Mouse (Mus musculus): ENCODE results near the gene Cyp2j9. TPM values are rescaled to one million over a fixed set of nuclear protein-coding genes. Genes with fewer than 3 reads are reported as not detected.
"Not testable (repeated sequence)": the region's sequence is repeated elsewhere in the genome, so short reads cannot be mapped to it uniquely, and the experiment has no call there.

The Cyp2j9 gene
- 0.87 and 1.4 TPM in 2 replicates for polyA plus RNA-seq (2015; fragmentation: Nextera tagmentation; extraction: Ambion mirVana)

GRCm38 (mm10) chr4:96590911-96591790, at the start of gene Cyp2j9:
TSS of gene Cyp2j9 (minus strand) at chr4:96591578.
- peak; percentile 81 for ATAC-seq (replicated peaks; ENCODE audit: insufficient number of reproducible peaks, insufficient read depth, low FRiP score, low read depth)
- Histone ChIP-seq H3K4me2 (peak within 1 kb of the TSS; percentile 71), H3K9ac (peak within 1 kb of the TSS; percentile 33; the same call in 1 of the 2 replicates), H3K27me3 (no peaks in the 10 kb centered on the region), H3K4me3 (peak within 1 kb of the TSS; percentile 52), H3K9me3 (replicated peaks) (no peaks in the 10 kb centered on the region), H3K36me3 (no peaks in the 10 kb centered on the region), H3K27ac (peak within 1 kb of the TSS; percentile 56; the same call in 1 of the 2 replicates), H3K4me1 (replicated peaks) (peaks cover 9% of the 10 kb centered on the region; the same call in 1 of the 2 replicates)
- 5% methylated on average over 18 of the region's 18 CpGs for WGBS

DNA sequence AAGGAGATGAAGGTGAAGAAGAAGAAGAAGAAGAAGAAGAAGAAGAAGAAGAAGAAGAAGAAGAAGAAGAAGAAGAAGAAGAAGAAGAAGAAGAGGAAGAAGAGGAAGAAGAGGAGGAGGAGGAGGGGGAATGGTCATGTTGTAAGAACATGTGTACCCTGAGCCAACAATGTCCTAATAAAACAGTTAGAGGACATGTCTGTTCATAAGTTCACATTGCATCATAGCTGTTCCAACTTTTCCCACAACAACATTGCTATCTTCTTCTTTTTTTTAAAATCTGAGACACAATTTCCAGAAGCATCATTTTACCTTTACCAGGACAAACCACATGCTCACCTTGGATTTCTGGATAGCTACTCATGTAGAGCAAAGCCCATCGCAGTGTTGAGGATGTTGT, 44.1 kb upstream of the Cyp2j9 start:
- Histone ChIP-seq H3K4me2 (no peak overlapping the region), H3K36me3 (no peaks in the 10 kb centered on the region), H3K4me3 (no peak overlapping the region), H3K27me3 (no peaks in the 10 kb centered on the region), H3K9ac (no peak overlapping the region), H3K9me3 (replicated peaks) (no peaks in the 10 kb centered on the region), H3K4me1 (replicated peaks) (no peaks in the 10 kb centered on the region), H3K27ac (no peak overlapping the region)
- WGBS: 66% methylated on average over 1 of the region's 1 CpGs
- no peak for ATAC-seq (replicated peaks; ENCODE audit: insufficient number of reproducible peaks, insufficient read depth, low FRiP score, low read depth)

DNA sequence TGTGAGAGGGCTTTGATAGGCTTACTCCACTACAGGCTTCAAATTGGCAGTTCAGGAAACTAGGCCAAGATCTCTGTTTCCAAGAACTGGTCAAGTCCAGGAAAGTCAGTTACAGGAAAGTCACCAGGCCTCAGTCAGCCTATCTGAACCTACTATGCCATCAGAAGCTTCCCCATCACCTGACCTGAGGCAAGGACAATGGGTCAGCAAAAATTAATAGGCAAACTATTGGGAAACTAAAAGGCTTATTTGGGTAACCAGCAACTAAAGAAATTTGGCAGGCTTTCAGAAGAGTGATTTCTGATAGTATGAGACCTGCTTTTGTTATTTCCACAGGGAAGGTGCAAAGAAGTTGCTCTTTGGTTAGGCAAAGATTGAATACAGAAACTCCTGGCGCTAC, 31.1 kb upstream of the Cyp2j9 start:
- WGBS: 80% methylated on average over 1 of the region's 1 CpGs
- ATAC-seq (replicated peaks; ENCODE audit: insufficient number of reproducible peaks, insufficient read depth, low FRiP score, low read depth): no peak

DNA sequence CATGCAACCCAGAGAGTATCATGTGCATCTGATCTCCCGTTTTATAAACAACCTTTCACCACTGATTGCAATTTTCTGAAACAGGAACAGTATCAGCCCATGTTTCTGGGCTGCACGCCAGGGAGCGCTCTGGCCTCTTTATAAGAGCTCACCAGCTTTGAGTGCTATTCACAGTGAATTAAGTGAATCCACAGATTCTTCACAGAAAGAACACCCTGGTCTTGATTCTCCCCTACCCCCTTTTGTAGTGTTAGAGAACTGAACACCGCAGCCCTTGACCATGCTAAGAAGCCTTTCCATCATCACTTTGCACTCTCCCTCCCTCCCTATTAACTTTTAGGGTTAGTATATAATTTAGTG, 393 bp upstream of the Cyp2j9 start:
- Histone ChIP-seq H3K9me3 (replicated peaks) (no peaks in the 10 kb centered on the region), H3K36me3 (no peaks in the 10 kb centered on the region), H3K4me3 (peak overlapping the region; percentile 52), H3K27ac (peak overlapping the region; percentile 56; the same call in 1 of the 2 replicates), H3K9ac (no peak overlapping the region), H3K4me1 (replicated peaks) (peaks cover 9% of the 10 kb centered on the region; the same call in 1 of the 2 replicates), H3K4me2 (peak overlapping the region; percentile 71), H3K27me3 (no peaks in the 10 kb centered on the region)
- peak; percentile 64; the same call in 1 of the 2 replicates for ATAC-seq (replicated peaks; ENCODE audit: insufficient number of reproducible peaks, insufficient read depth, low FRiP score, low read depth)
- 18% methylated on average over 4 of the region's 4 CpGs for WGBS

More for the DNA sequence above, 31.1 kb upstream of the Cyp2j9 start:
- Histone ChIP-seq H3K9ac (no peak overlapping the region), H3K4me3 (no peak overlapping the region), H3K4me1 (replicated peaks) (no peaks in the 10 kb centered on the region), H3K36me3 (no peaks in the 10 kb centered on the region), H3K9me3 (replicated peaks) (no peaks in the 10 kb centered on the region), H3K27ac (no peak overlapping the region), H3K27me3 (no peaks in the 10 kb centered on the region), H3K4me2 (no peak overlapping the region)

DNA sequence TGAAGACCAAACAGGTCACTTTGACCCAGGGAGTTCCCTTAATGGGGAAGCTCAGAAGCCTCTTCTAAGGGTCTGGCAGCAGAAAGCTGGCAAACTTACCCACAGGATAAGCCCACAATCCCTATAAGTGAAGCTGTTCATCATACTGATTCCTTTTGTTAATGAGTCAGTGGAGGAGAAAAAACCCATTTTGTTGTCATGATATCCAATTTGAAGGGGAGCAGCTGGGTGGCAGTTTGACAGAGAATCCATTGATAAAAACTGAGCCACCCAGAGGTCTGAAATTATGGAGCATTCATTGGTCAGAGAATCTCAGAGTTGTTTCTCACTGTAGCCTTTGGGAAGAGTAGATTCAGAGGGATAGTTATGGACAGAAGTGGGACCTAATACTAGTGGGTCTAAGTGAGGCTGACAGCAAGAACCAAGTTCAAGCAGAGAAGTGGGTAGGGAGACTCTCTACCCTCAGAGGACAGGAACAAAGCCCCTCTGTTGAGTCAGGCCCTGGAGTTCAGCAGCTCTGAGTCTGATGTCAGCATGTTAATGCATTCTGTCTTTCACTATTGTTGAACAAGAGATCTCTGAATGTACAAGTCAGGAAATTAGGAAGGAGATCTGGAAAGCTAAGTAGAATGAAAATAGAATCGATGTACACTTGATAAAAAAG, 9.8 kb downstream of the Cyp2j9 start:
- H3K4me3 ChIP-seq: no peak overlapping the region
- no peaks in the 10 kb centered on the region for H3K36me3 ChIP-seq
- H3K9ac ChIP-seq: no peak overlapping the region
- no peaks in the 10 kb centered on the region for H3K4me1 ChIP-seq (replicated peaks)
- no peaks in the 10 kb centered on the region for H3K9me3 ChIP-seq (replicated peaks)
- no peak overlapping the region for H3K4me2 ChIP-seq
- no peak for ATAC-seq (replicated peaks; ENCODE audit: insufficient number of reproducible peaks, insufficient read depth, low FRiP score, low read depth)
- 61% methylated on average over 1 of the region's 1 CpGs for whole genome bisulfite sequencing
- H3K27ac ChIP-seq: no peak overlapping the region
- H3K27me3 ChIP-seq: no peaks in the 10 kb centered on the region

- not testable (repeated sequence) for H3K36me3 ChIP-seq; H3K9me3 ChIP-seq (replicated peaks); H3K27me3 ChIP-seq; H3K4me2 ChIP-seq; H3K4me3 ChIP-seq; H3K4me1 ChIP-seq (replicated peaks); ATAC-seq (replicated peaks; ENCODE audit: insufficient number of reproducible peaks, insufficient read depth, low FRiP score, low read depth); H3K9ac ChIP-seq; H3K27ac ChIP-seq
- WGBS: 56% methylated on average over 6 of the region's 6 CpGs
These were observed 11.0 kb downstream of the Cyp2j9 start for GRCm38 (mm10) chr4:96580351-96580750.

GRCm38 (mm10) chr4:96569442-96569841, 21.9 kb downstream of the Cyp2j9 start:
- ATAC-seq (replicated peaks; ENCODE audit: insufficient number of reproducible peaks, insufficient read depth, low FRiP score, low read depth): no peak
- no peaks in the 10 kb centered on the region for H3K9me3 ChIP-seq (replicated peaks)
- no peaks in the 10 kb centered on the region for H3K4me1 ChIP-seq (replicated peaks)
- H3K4me2 ChIP-seq: no peak overlapping the region
- H3K4me3 ChIP-seq: no peak overlapping the region
- no peaks in the 10 kb centered on the region for H3K27me3 ChIP-seq
- no peak overlapping the region for H3K27ac ChIP-seq
- H3K36me3 ChIP-seq: no peaks in the 10 kb centered on the region
- H3K9ac ChIP-seq: no peak overlapping the region
- WGBS: 32% methylated on average over 3 of the region's 3 CpGs

GRCm38 (mm10) chr4:96567988-96568387, 23.4 kb downstream of the Cyp2j9 start:
- Histone ChIP-seq H3K36me3 (no peaks in the 10 kb centered on the region), H3K27me3 (no peaks in the 10 kb centered on the region)

DNA sequence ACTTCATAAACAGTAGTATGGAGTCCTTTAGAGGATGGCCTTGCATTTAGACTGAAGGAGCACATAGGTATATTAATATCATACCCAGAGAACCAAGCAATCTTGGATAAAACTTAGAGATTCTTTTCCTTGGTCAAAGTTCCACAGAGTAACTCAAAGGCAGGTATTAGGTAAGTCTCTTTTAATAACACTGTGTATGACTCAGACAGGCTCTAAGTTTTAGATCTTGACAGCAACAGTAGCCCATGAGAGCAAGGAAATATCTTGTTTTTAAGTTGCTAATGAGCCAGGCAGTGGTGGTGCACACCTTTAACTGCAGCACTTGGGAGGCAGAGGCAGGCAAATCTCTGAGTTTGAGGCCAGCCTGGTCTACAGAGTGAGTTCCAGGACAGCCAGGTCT, 25.6 kb downstream of the Cyp2j9 start:
- no peak for ATAC-seq (replicated peaks; ENCODE audit: insufficient number of reproducible peaks, insufficient read depth, low FRiP score, low read depth)
- Histone ChIP-seq H3K9ac (no peak overlapping the region), H3K36me3 (no peaks in the 10 kb centered on the region), H3K27me3 (no peaks in the 10 kb centered on the region), H3K4me2 (no peak overlapping the region), H3K4me1 (replicated peaks) (no peaks in the 10 kb centered on the region), H3K27ac (no peak overlapping the region), H3K9me3 (replicated peaks) (no peaks in the 10 kb centered on the region), H3K4me3 (no peak overlapping the region)

More at GRCm38 (mm10) chr4:96567988-96568387, 23.4 kb downstream of the Cyp2j9 start:
- H3K4me1 ChIP-seq (replicated peaks): no peaks in the 10 kb centered on the region
- no peak overlapping the region for H3K4me3 ChIP-seq
- H3K27ac ChIP-seq: no peak overlapping the region
- H3K4me2 ChIP-seq: no peak overlapping the region
- 58% methylated on average over 1 of the region's 1 CpGs for WGBS
- no peaks in the 10 kb centered on the region for H3K9me3 ChIP-seq (replicated peaks)
- no peak overlapping the region for H3K9ac ChIP-seq
- ATAC-seq (replicated peaks; ENCODE audit: insufficient number of reproducible peaks, insufficient read depth, low FRiP score, low read depth): no peak

GRCm38 (mm10) chr4:96560464-96560863, 30.9 kb downstream of the Cyp2j9 start:
- 70% methylated on average over 1 of the region's 1 CpGs for WGBS
- Histone ChIP-seq H3K4me3 (no peak overlapping the region), H3K27me3 (no peaks in the 10 kb centered on the region), H3K4me1 (replicated peaks) (no peaks in the 10 kb centered on the region), H3K4me2 (no peak overlapping the region), H3K9ac (no peak overlapping the region), H3K9me3 (replicated peaks) (no peaks in the 10 kb centered on the region), H3K27ac (no peak overlapping the region), H3K36me3 (no peaks in the 10 kb centered on the region)
- ATAC-seq (replicated peaks; ENCODE audit: insufficient number of reproducible peaks, insufficient read depth, low FRiP score, low read depth): no peak

GRCm38 (mm10) chr4:96559781-96560180, 31.6 kb downstream of the Cyp2j9 start:
- no peaks in the 10 kb centered on the region for H3K4me1 ChIP-seq (replicated peaks)
- H3K9me3 ChIP-seq (replicated peaks): no peaks in the 10 kb centered on the region
- H3K27ac ChIP-seq: no peak overlapping the region
- no peak overlapping the region for H3K4me3 ChIP-seq
- no peak for ATAC-seq (replicated peaks; ENCODE audit: insufficient number of reproducible peaks, insufficient read depth, low FRiP score, low read depth)
- H3K4me2 ChIP-seq: no peak overlapping the region
- no peaks in the 10 kb centered on the region for H3K36me3 ChIP-seq
- H3K27me3 ChIP-seq: no peaks in the 10 kb centered on the region
- H3K9ac ChIP-seq: no peak overlapping the region
- 79% methylated on average over 1 of the region's 1 CpGs for WGBS

Measured in heart, embryonic 15.5 days (tissue).